Mouse (Mus musculus) cortical plate, adult 2 months (tissue): ENCODE measurements around the gene Ndrg3. TPM values are rescaled to one million over a fixed set of nuclear protein-coding genes. Genes with fewer than 3 reads are reported as not detected.

Experiments used
- H3K27ac ChIP-seq: fragments of 200-500 bp; 2 replicates; pipeline ENCODE4 v1.5.1; 2012; ENCODE audit warnings: low read length, control low read depth, inconsistent platforms; ENCODE audit not compliant: insufficient read depth
- H3K4me1 ChIP-seq: fragments of 200-500 bp; 2 replicates; pipeline ENCODE4 v1.6.1; 2011; ENCODE audit warnings: low read length; ENCODE audit not compliant: control insufficient read depth, insufficient read depth
- H3K4me3 ChIP-seq: fragments of 200-500 bp; 2 replicates; pipeline ENCODE4 v1.5.1; 2011; ENCODE audit warnings: mild to moderate bottlenecking, low read length, control low read depth; ENCODE audit not compliant: insufficient read depth
- CTCF ChIP-seq: fragments of 200-500 bp; IDR thresholded peaks from 2 replicates; pipeline ENCODE4 v1.5.1; 2011; ENCODE audit warnings: mild to moderate bottlenecking, control low read depth, low read length; ENCODE audit not compliant: insufficient read depth; ENCODE audit errors: extremely low read depth
- POLR2A ChIP-seq: fragments of 200-500 bp; IDR thresholded peaks from 2 replicates; pipeline ENCODE4 v1.6.1; 2011; ENCODE audit warnings: mild to moderate bottlenecking, low read length, control low read depth; ENCODE audit not compliant: insufficient read depth; ENCODE audit errors: extremely low read depth
- polyA plus RNA-seq: library from polyadenylated mRNA; depleted of rRNA; stranded (reverse); fragments of >200 nt; gene quantifications from 2 replicates; pipeline ENCODE4 v1.2.3, GENCODE M21; 2012

The Ndrg3 gene
- polyA plus RNA-seq, 1 experiment, result 585 TPM

- no peak for TF ChIP-seq CTCF
- no peak for TF ChIP-seq POLR2A
- Histone ChIP-seq H3K27ac (no peak overlapping the region), H3K4me1 (no peaks in the 10 kb centered on the region), H3K4me3 (no peak overlapping the region)
Measured at GRCm38 (mm10) chr2:157027106-157028008, 35.5 kb upstream of the Ndrg3 start.

GRCm38 (mm10) chr2:157021156-157021555 is 29.3 kb upstream of the Ndrg3 start:
- Histone ChIP-seq H3K4me3 (no peak overlapping the region), H3K27ac (no peak overlapping the region), H3K4me1 (no peaks in the 10 kb centered on the region)
- TF ChIP-seq POLR2A (no peak), CTCF (no peak)

- Histone ChIP-seq H3K27ac (no peak overlapping the region), H3K4me3 (no peak overlapping the region), H3K4me1 (no peaks in the 10 kb centered on the region)
- TF ChIP-seq POLR2A (no peak), CTCF (no peak)
Measured at GRCm38 (mm10) chr2:157019228-157019627, 27.4 kb upstream of the Ndrg3 start.

DNA sequence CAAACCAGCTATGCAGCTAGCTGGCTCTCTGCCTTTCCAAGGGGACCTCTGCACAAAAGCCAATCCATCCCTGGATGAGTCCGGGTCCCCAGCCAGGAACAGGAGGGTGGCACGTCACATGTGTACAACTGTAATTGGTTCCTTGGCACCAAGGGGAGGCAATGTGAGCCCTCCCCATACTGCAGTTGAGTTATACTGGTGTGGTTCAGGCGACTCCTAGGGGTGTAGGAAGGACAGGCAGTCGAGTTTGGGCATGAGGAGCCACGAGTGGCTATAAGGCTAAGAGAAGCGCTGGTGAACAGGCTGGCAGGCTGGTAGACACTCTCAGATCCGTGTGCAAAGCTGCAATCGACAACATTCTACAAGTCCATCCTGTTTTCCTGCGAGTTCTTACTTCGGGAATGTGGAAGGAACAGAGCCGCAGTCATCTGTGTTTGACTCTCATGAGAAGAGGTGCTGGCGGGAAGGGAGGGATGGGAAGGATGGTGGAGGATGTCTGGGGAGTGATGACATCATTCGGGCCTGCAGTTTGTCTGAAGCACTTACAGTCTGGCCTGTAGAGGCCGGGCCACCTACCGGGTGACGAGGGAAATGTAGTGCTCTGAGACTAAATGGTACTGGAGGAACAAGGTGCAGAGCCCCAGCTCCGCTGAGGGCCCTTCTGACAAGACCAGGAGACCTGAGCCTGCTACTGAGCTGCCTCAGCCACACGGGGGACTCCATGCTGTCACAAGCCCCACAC is 24.8 kb upstream of the Ndrg3 start:
- TF ChIP-seq CTCF (no peak), POLR2A (no peak)
- H3K4me1 ChIP-seq, result no peaks in the 10 kb centered on the region
- H3K4me3 ChIP-seq, result no peak overlapping the region
- H3K27ac ChIP-seq, result no peak overlapping the region

DNA sequence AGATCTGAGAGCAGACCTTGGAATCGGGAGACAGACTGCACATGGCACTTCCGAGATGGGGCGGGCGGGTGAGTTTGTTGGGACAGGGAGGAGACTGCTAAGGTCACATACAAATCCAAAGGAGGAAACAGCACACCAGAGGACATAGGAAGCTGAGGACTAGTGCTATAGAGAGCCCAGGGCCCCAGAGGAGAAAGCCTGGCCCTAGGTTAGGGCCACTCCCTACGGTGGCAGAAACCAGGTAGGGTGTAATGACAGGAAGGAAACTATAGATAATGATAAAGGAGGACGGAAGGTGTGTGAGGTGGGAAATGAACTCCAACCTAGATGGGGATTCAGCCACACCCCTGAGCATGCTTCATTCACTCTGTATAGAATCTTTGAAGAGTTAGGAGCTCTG is 20.5 kb upstream of the Ndrg3 start:
- Histone ChIP-seq H3K4me3 (no peak overlapping the region), H3K27ac (no peak overlapping the region), H3K4me1 (peaks cover 8% of the 10 kb centered on the region)
- TF ChIP-seq CTCF (no peak), POLR2A (no peak)

- no peak overlapping the region for H3K27ac ChIP-seq
- H3K4me1 ChIP-seq, result peaks cover 11% of the 10 kb centered on the region
- TF ChIP-seq POLR2A (no peak), CTCF (no peak)
- H3K4me3 ChIP-seq, result no peak overlapping the region
Measured at GRCm38 (mm10) chr2:157010634-157011310, 18.9 kb upstream of the Ndrg3 start.

DNA sequence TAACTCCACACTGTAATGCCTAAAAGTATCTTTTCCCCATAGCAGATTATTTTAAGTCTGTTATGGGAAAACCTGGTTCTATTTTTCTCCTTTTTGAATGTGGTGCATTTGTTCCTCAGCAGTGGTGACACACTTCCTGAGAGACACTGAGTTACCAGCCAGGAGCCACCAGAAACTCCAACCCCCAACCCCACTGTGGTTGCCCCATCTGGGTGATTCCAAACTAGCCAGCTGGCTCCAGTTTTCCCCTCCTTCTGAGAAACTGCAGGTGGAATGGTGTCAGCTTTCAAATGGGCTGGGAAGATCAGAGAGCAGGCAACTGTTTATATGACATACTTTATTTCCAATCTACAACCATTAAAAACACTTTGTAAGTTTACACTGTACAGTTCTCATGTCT is 18.3 kb upstream of the Ndrg3 start:
- no peak for TF ChIP-seq POLR2A
- TF ChIP-seq CTCF, result no peak
- Histone ChIP-seq H3K27ac (no peak overlapping the region), H3K4me3 (no peak overlapping the region), H3K4me1 (peaks cover 11% of the 10 kb centered on the region)

- Histone ChIP-seq H3K27ac (no peak overlapping the region), H3K4me1 (peaks cover 11% of the 10 kb centered on the region), H3K4me3 (no peak overlapping the region)
- TF ChIP-seq CTCF, result no peak
Measured at GRCm38 (mm10) chr2:157008509-157008908, 16.7 kb upstream of the Ndrg3 start.

- Histone ChIP-seq H3K4me3 (peak overlapping the region; percentile 56), H3K4me1 (peaks cover 11% of the 10 kb centered on the region), H3K27ac (peak overlapping the region; percentile 45; the same call in 1 of the 2 replicates)
- TF ChIP-seq CTCF (no peak), POLR2A (no peak)
Measured at GRCm38 (mm10) chr2:157007234-157007596, 15.4 kb upstream of the Ndrg3 start.
